Mouse (Mus musculus) mesoderm, embryonic 11.5 days (tissue): ENCODE data around the gene Acad9.
"Not testable (repeated sequence)": the region's sequence is repeated elsewhere in the genome, so short reads cannot be mapped to it uniquely, and the experiment has no call there.

Source experiments
- DNase-seq: peaks from one replicate; pipeline ENCODE4 v3.0.0-alpha.2; 2012; ENCODE audit warnings: low read depth, low spot score

Acad9 gene

GRCm38 (mm10) chr3:36087591-36087990, 21.8 kb downstream of the Acad9 start:
- DNase-seq = no peak

GRCm38 (mm10) chr3:36095371-36095770, 29.6 kb downstream of the Acad9 start:
- no peak for DNase-seq

- no peak for DNase-seq
Measured at GRCm38 (mm10) chr3:36116076-36116475, 50.3 kb downstream of the Acad9 start.

- DNase-seq = no peak
Measured at GRCm38 (mm10) chr3:36119684-36120548, 54.1 kb downstream of the Acad9 start.

GRCm38 (mm10) chr3:36126176-36126575, 60.4 kb downstream of the Acad9 start:
- not testable (repeated sequence) for DNase-seq

GRCm38 (mm10) chr3:36136152-36136551, 70.4 kb downstream of the Acad9 start:
- no peak for DNase-seq

- peak; percentile 54 for DNase-seq
Measured at GRCm38 (mm10) chr3:36137560-36137959, 71.8 kb downstream of the Acad9 start.

GRCm38 (mm10) chr3:36138171-36138660, 72.4 kb downstream of the Acad9 start:
- DNase-seq = no peak

GRCm38 (mm10) chr3:36138996-36139395, 73.2 kb downstream of the Acad9 start:
- DNase-seq = no peak
